Mouse (Mus musculus) MEL (cell line): ENCODE results near the gene Sema3e.

Source experiments
- CHD1 ChIP-seq: IDR thresholded peaks from 2 replicates; pipeline ENCODE4 v1.6.1; 2012; ENCODE audit warnings: low read depth, mild to moderate bottlenecking, inconsistent platforms, low read length, improper control_type of control experiment
- CHD2 ChIP-seq: IDR thresholded peaks from 2 replicates; pipeline ENCODE4 v1.6.1; 2011; ENCODE audit warnings: low read length, improper control_type of control experiment
- CTCF ChIP-seq, 3 experiments: IDR thresholded peaks in 2 of 3; conservative IDR thresholded peaks in 1 of 3; 2 replicates each; pipeline ENCODE4 v1.5.1; 2011 to 2012; ENCODE audit warnings: low read length in 3 of 3, low read depth in 2 of 3, mild to moderate bottlenecking in 2 of 3, improper control_type of control experiment in 1 of 3, inconsistent platforms in 1 of 3, mixed read lengths in 1 of 3, moderate library complexity in 1 of 3; ENCODE audit not compliant: control insufficient read depth in 1 of 3, insufficient read depth in 1 of 3, poor library complexity in 1 of 3, severe bottlenecking in 1 of 3
- EP300 ChIP-seq, 2 experiments: IDR thresholded peaks; 2 replicates each; pipeline ENCODE4 v1.6.1; 2011; ENCODE audit warnings: improper control_type of control experiment in 2 of 2, low read length in 2 of 2, low read depth in 1 of 2, mild to moderate bottlenecking in 1 of 2
- GATA1 ChIP-seq: IDR thresholded peaks from 2 replicates; pipeline ENCODE4 v1.6.1; 2011; ENCODE audit warnings: low read depth, low read length, improper control_type of control experiment
- KAT2A ChIP-seq: conservative IDR thresholded peaks from 2 replicates; pipeline ENCODE4 v1.6.1; 2012; ENCODE audit warnings: low read depth, low read length, improper control_type of control experiment, inconsistent platforms
- NELFE ChIP-seq: IDR thresholded peaks from 2 replicates; pipeline ENCODE4 v1.6.1; 2011; ENCODE audit warnings: low read depth, low read length, improper control_type of control experiment
- NRF1 ChIP-seq: IDR thresholded peaks from 2 replicates; pipeline ENCODE4 v1.6.1; 2014; ENCODE audit warnings: low read depth, mild to moderate bottlenecking, inconsistent platforms, low read length, improper control_type of control experiment, moderate library complexity; ENCODE audit not compliant: poor library complexity, insufficient read depth, severe bottlenecking
- POLR2A ChIP-seq, 2 experiments: IDR thresholded peaks; 2 replicates each; pipeline ENCODE4 v1.6.1; 2011 to 2012; ENCODE audit warnings: low read length in 2 of 2, mild to moderate bottlenecking in 2 of 2, control low read depth in 1 of 2, improper control_type of control experiment in 1 of 2, low read depth in 1 of 2, moderate library complexity in 1 of 2; ENCODE audit not compliant: control insufficient read depth in 1 of 2, insufficient read depth in 1 of 2, poor library complexity in 1 of 2
- POLR2AphosphoS2 ChIP-seq: IDR thresholded peaks from 2 replicates; pipeline ENCODE4 v1.6.1; 2011; ENCODE audit warnings: low read length, improper control_type of control experiment
- RCOR1 ChIP-seq: IDR thresholded peaks from 2 replicates; pipeline ENCODE4 v1.6.1; 2012; ENCODE audit warnings: low read depth, mild to moderate bottlenecking, inconsistent platforms, low read length, improper control_type of control experiment
- TAL1 ChIP-seq: IDR thresholded peaks from 2 replicates; pipeline ENCODE4 v1.6.1; 2012; ENCODE audit warnings: mild to moderate bottlenecking, inconsistent platforms, low read length, moderate library complexity, mixed read lengths
- ZMIZ1 ChIP-seq: IDR thresholded peaks from 2 replicates; pipeline ENCODE4 v1.6.1; 2012; ENCODE audit warnings: low read depth, mild to moderate bottlenecking, inconsistent platforms, low read length, improper control_type of control experiment, moderate library complexity

DNA sequence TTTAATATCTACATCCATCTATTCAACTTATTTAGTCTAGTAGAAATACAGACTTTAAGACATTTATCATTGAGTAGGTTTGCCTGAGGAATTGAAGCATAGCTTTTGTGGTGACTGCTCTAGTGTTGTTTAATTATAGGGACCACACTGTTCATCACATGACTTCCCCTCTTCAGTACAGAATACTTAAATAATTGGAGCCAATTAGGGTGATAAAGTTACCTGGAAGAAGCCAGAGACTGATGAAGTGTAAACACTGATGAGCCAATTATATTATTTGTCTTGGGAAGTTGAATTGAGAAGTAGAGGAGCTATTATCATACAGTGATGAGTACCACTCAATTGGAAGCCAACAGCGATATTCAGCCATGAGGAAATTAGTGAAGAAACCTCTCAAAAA, 113.6 kb downstream of the Sema3e start:
- TF ChIP-seq POLR2AphosphoS2 (no peak), CTCF (IDR thresholded peaks at IDR 0.05 in 2 of 3, conservative IDR thresholded peaks at IDR 0.05 in 1 of 3; ENCODE audit: control insufficient read depth in 1 of 3, insufficient read depth in 1 of 3, low read depth in 2 of 3, low read length in 3 of 3, poor library complexity in 1 of 3, severe bottlenecking in 1 of 3) (no peak), NELFE (no peak), KAT2A (no peak), CHD2 (no peak), NRF1 (no peak), RCOR1 (no peak), EP300 (IDR thresholded peaks at IDR 0.05; ENCODE audit: low read depth in 1 of 2, low read length in 2 of 2) (no peak), POLR2A (IDR thresholded peaks at IDR 0.05; ENCODE audit: control insufficient read depth in 1 of 2, insufficient read depth in 1 of 2, low read depth in 1 of 2, low read length in 2 of 2, poor library complexity in 1 of 2) (no peak), GATA1 (no peak), ZMIZ1 (no peak), CHD1 (no peak), TAL1 (no peak)
